Mouse (Mus musculus) intestine, postnatal 0 days (tissue): ENCODE measurements around the gene Pde3a. TPM values are rescaled to one million over a fixed set of nuclear protein-coding genes. Genes with fewer than 3 reads are reported as not detected.

Experiments
- ATAC-seq: fragments of 200-750 bp; cut with Nextera tagmentation; 2 replicates; pipeline ENCODE4 v1.8.0; 2017; ENCODE audit warnings: mild to moderate bottlenecking, moderate TSS enrichment, moderate library complexity
- H3K27ac ChIP-seq: fragments of 300-500 bp; sonication (generic); 2 replicates; pipeline ENCODE4 v1.5.1; 2014; ENCODE audit warnings: mild to moderate bottlenecking, low read depth, low read length, moderate library complexity
- H3K27me3 ChIP-seq: fragments of 300-500 bp; sonication (generic); replicated peaks from 2 replicates; pipeline ENCODE4 v1.6.1; 2014; ENCODE audit warnings: low read length, mixed read lengths; ENCODE audit not compliant: control insufficient read depth, insufficient read depth
- H3K36me3 ChIP-seq: fragments of 300-500 bp; sonication (generic); 2 replicates; pipeline ENCODE4 v1.6.1; 2014; ENCODE audit warnings: mild to moderate bottlenecking, moderate library complexity; ENCODE audit not compliant: control insufficient read depth, insufficient read depth
- H3K4me1 ChIP-seq: fragments of 300-500 bp; sonication (generic); replicated peaks from 2 replicates; pipeline ENCODE4 v1.6.1; 2014; ENCODE audit warnings: antibody characterized with exemption, low read length, mixed read lengths; ENCODE audit not compliant: control insufficient read depth, insufficient read depth
- H3K4me2 ChIP-seq: fragments of 300-500 bp; sonication (generic); replicated peaks from 2 replicates; pipeline ENCODE4 v1.6.1; 2014; ENCODE audit warnings: low read depth, mild to moderate bottlenecking, moderate library complexity
- H3K4me3 ChIP-seq: fragments of 300-500 bp; sonication (generic); 2 replicates; pipeline ENCODE4 v1.5.1; 2014; ENCODE audit warnings: low read depth, low read length
- H3K9ac ChIP-seq: fragments of 300-500 bp; sonication (generic); 2 replicates; pipeline ENCODE4 v1.6.1; 2014; ENCODE audit warnings: mild to moderate bottlenecking, low read depth, low read length
- H3K9me3 ChIP-seq: fragments of 300-500 bp; sonication (generic); 2 replicates; pipeline ENCODE4 v1.6.1; 2016; ENCODE audit warnings: mixed run types; ENCODE audit not compliant: control insufficient read depth
- CTCF ChIP-seq: sonication (generic); IDR thresholded peaks from 2 replicates; pipeline ENCODE4 v1.5.1; 2016; ENCODE audit warnings: low read depth, mild to moderate bottlenecking, control low read depth, antibody characterized with exemption, moderate library complexity
- WGBS: fragments of 180-500 bp; shearing (Covaris S2); extraction: QIAGEN DNeasy Blood & Tissue Kit; methylation state at CpG from one replicate; pipeline ENCODE4 v1.1.7; 2014; 5-methylcytosine and 5-hydroxymethylcytosine counted together
- polyA plus RNA-seq: library from polyadenylated mRNA; unstranded; fragments of >200 nt; fragmentation: Nextera tagmentation; extraction: Ambion mirVana; gene quantifications from 2 replicates; pipeline ENCODE4 v1.2.1, GENCODE M21; 2015

The Pde3a gene
- polyA plus RNA-seq, 1 experiment from 2014 or later, result 17.6 TPM

GRCm38 (mm10) chr6:141530865-141531264 is 281.8 kb downstream of the Pde3a start:
- H3K4me2 ChIP-seq, result no peak overlapping the region
- H3K36me3 ChIP-seq, result no peaks in the 10 kb centered on the region
- H3K4me3 ChIP-seq, result no peak overlapping the region
- H3K27ac ChIP-seq, result no peak overlapping the region
- H3K4me1 ChIP-seq, result no peaks in the 10 kb centered on the region
- TF ChIP-seq CTCF, result no peak
- no peaks in the 10 kb centered on the region for H3K27me3 ChIP-seq
- ATAC-seq, result no peak
- WGBS, result 79% methylated on average over 6 of the region's 6 CpGs
- no peak overlapping the region for H3K9ac ChIP-seq
- H3K9me3 ChIP-seq, result no peaks in the 10 kb centered on the region

DNA sequence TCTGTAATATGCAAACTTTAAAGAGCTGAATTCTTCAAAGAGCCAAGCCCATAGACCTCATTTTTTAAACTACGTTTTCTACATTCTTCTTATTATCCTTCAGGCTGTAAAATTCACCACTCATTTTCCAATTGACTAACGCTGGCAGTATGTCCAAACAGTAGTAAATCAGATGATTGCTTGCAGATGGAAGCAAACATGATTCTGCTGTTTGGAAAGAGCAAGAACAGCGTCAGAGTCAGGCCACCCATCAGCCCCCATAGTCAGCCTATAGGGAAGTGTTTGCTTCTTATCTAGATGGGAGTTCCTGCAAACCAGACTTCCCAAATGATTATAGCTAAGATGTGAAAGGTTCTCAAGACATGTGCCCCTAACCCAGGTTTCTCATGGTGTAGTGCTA is 288.2 kb downstream of the Pde3a start:
- Histone ChIP-seq H3K4me1 (no peaks in the 10 kb centered on the region), H3K4me2 (no peak overlapping the region), H3K36me3 (no peaks in the 10 kb centered on the region), H3K27me3 (no peaks in the 10 kb centered on the region), H3K9ac (no peak overlapping the region), H3K27ac (no peak overlapping the region), H3K4me3 (no peak overlapping the region), H3K9me3 (no peaks in the 10 kb centered on the region)
- no peak for ATAC-seq
- 7% methylated on average over 3 of the region's 3 CpGs for WGBS
- no peak for TF ChIP-seq CTCF

GRCm38 (mm10) chr6:141541136-141541535 is 292.1 kb downstream of the Pde3a start:
- whole genome bisulfite sequencing, result 79% methylated on average over 1 of the region's 1 CpGs
- no peak for TF ChIP-seq CTCF
- Histone ChIP-seq H3K4me1 (no peaks in the 10 kb centered on the region), H3K9me3 (no peaks in the 10 kb centered on the region), H3K27me3 (no peaks in the 10 kb centered on the region), H3K4me2 (no peak overlapping the region), H3K4me3 (no peak overlapping the region), H3K36me3 (no peaks in the 10 kb centered on the region), H3K27ac (no peak overlapping the region), H3K9ac (no peak overlapping the region)
- ATAC-seq, result no peak

GRCm38 (mm10) chr6:141543344-141543743 is 294.3 kb downstream of the Pde3a start:
- no peak for TF ChIP-seq CTCF
- Histone ChIP-seq H3K36me3 (no peaks in the 10 kb centered on the region), H3K4me3 (no peak overlapping the region), H3K27ac (no peak overlapping the region), H3K9ac (no peak overlapping the region), H3K4me1 (no peaks in the 10 kb centered on the region), H3K27me3 (no peaks in the 10 kb centered on the region), H3K9me3 (no peaks in the 10 kb centered on the region), H3K4me2 (no peak overlapping the region)
- no peak for ATAC-seq
- 75% methylated on average over 7 of the region's 7 CpGs for WGBS
